Mouse (Mus musculus): ENCODE measurements around the gene Tgif1. TPM values are rescaled to one million over a fixed set of nuclear protein-coding genes. Genes with fewer than 3 reads are reported as not detected.
A peak's percentile ranks its signal among the peaks of the same experiment; 100 is the strongest.

Gene Tgif1
- total RNA-seq, 2 experiments from 2014 or later: 1.5 to 1.6 TPM

- TF ChIP-seq CTCF (IDR thresholded peaks at IDR 0.05): no peak
These were observed 35.4 kb downstream of the Tgif1 start for GRCm38 (mm10) chr17:70817862-70818451.

GRCm38 (mm10) chr17:70815001-70815400 lies 38.3 kb downstream of the Tgif1 start:
- Histone ChIP-seq H3K4me3 (no peak overlapping the region), H3K27ac (no peak overlapping the region)
- intact Hi-C loops (cut with DNase I): no loop called here
- DNase-seq (ENCODE audit: extremely low spot score in 1 of 2, low spot score in 2 of 2): no peak
- no peak for TF ChIP-seq CTCF (IDR thresholded peaks at IDR 0.05)

More at GRCm38 (mm10) chr17:70817862-70818451, 35.4 kb downstream of the Tgif1 start:
- DNase-seq (ENCODE audit: extremely low spot score in 1 of 2, low spot score in 2 of 2): no peak
- Histone ChIP-seq H3K4me3 (peak overlapping the region; percentile 19; the same call in 1 of the 2 replicates), H3K27ac (no peak overlapping the region)
- intact Hi-C loops (cut with DNase I): no loop called here

DNA sequence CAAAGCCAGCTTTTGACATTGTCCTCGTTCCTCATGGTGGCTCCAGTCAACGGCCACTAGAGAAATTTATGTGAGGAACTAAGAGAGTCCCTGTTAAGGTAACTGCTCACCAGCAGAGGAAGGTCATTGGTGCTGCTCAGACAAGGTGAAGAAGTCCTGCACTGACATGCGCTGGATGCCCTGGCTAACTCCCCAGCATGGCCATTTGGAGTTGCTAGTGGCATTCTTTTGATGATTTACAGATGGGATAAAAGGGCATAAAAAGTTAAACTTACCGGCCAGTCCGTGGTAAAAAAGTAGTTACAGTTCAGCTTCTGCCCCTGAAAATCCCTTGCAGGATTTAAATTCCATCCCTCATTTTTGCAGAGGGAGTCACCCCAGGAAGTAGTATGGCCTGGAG lies 42.6 kb downstream of the Tgif1 start:
- no peak overlapping the region for H3K4me3 ChIP-seq
- no peak for TF ChIP-seq CTCF (IDR thresholded peaks at IDR 0.05)
- intact Hi-C loops (cut with DNase I): no loop called here

DNA sequence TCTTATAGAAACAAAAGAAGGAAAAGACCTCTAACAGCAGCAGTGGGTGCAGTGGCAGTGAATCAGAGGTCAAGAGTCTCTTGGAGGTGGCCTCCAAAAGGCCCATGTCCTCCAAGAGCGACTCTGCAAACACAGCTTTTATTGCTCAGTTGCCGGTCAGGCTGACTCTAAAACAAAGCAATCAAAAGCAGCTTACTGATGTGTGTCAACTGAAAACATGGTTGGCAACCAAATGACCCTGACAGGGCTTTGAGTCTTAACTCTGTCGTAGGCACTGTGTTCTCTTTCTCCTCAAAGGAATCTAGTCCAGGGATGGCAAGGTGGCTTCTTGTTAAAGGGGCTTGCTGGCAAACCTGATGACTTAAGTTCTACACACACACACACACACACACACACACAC lies 43.6 kb downstream of the Tgif1 start:
- Histone ChIP-seq H3K4me3 (no peak overlapping the region), H3K27ac (no peak overlapping the region)
- DNase-seq (ENCODE audit: extremely low spot score in 1 of 2, low spot score in 2 of 2): no peak
- intact Hi-C loops (cut with DNase I): no loop called here
- TF ChIP-seq CTCF (IDR thresholded peaks at IDR 0.05): no peak

More for the DNA sequence above, 42.6 kb downstream of the Tgif1 start:
- H3K27ac ChIP-seq: no peak overlapping the region
- DNase-seq (ENCODE audit: extremely low spot score in 1 of 2, low spot score in 2 of 2): no peak

GRCm38 (mm10) chr17:70808837-70809236 lies 44.5 kb downstream of the Tgif1 start:
- no peak for TF ChIP-seq CTCF (IDR thresholded peaks at IDR 0.05)
- Histone ChIP-seq H3K4me3 (no peak overlapping the region), H3K27ac (no peak overlapping the region)
- intact Hi-C loops (cut with DNase I): no loop called here
- no peak for DNase-seq (ENCODE audit: extremely low spot score in 1 of 2, low spot score in 2 of 2)

GRCm38 (mm10) chr17:70807885-70808284 lies 45.5 kb downstream of the Tgif1 start:
- no peak overlapping the region for H3K4me3 ChIP-seq
- DNase-seq (ENCODE audit: extremely low spot score in 1 of 2, low spot score in 2 of 2): no peak
- TF ChIP-seq CTCF (IDR thresholded peaks at IDR 0.05): no peak
- no peak overlapping the region for H3K27ac ChIP-seq
- intact Hi-C loops (cut with DNase I): no loop called here

DNA sequence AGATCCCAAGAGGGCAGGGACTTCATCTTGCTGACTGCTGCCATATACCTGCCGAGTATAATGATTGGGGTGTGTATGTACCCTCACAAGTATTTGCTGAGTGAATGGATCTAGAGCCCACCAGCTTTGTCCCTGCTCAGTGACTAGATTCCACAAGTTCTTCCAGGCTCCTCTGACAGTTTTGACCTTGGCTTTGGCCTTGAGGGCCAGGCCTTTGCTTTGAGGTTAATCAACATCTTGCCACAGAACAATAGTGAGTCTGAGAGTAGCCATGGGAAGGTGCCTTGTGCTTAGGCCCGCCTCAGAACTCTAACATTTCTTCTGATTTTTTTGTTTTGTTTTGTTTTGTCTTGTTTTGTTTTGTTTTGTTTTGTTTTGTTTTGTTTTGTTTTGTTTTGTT lies 46.7 kb downstream of the Tgif1 start:
- TF ChIP-seq CTCF (IDR thresholded peaks at IDR 0.05): no peak
- H3K4me3 ChIP-seq: no peak overlapping the region
- DNase-seq (ENCODE audit: extremely low spot score in 1 of 2, low spot score in 2 of 2): no peak
- H3K27ac ChIP-seq: no peak overlapping the region
- intact Hi-C loops (cut with DNase I): no loop called here

- H3K27ac ChIP-seq: no peak overlapping the region
- intact Hi-C loops (cut with DNase I): no loop called here
- no peak overlapping the region for H3K4me3 ChIP-seq
- DNase-seq (ENCODE audit: extremely low spot score in 1 of 2, low spot score in 2 of 2): no peak
- no peak for TF ChIP-seq CTCF (IDR thresholded peaks at IDR 0.05)
These were observed 47.5 kb downstream of the Tgif1 start for GRCm38 (mm10) chr17:70805866-70806265.

GRCm38 (mm10) chr17:70802022-70802421 lies 51.3 kb downstream of the Tgif1 start:
- H3K4me3 ChIP-seq: no peak overlapping the region
- no peak overlapping the region for H3K27ac ChIP-seq
- no peak for DNase-seq (ENCODE audit: extremely low spot score in 1 of 2, low spot score in 2 of 2)
- TF ChIP-seq CTCF (IDR thresholded peaks at IDR 0.05): no peak
- intact Hi-C loops (cut with DNase I): no loop called here

- no peak overlapping the region for H3K4me3 ChIP-seq
- no peak for TF ChIP-seq CTCF (IDR thresholded peaks at IDR 0.05)
- intact Hi-C loops (cut with DNase I): no loop called here
- no peak overlapping the region for H3K27ac ChIP-seq
- DNase-seq (ENCODE audit: extremely low spot score in 1 of 2, low spot score in 2 of 2): peak in 1 of 2 experiments; percentile 44
These were observed 54.1 kb downstream of the Tgif1 start for GRCm38 (mm10) chr17:70799266-70799665.

DNA sequence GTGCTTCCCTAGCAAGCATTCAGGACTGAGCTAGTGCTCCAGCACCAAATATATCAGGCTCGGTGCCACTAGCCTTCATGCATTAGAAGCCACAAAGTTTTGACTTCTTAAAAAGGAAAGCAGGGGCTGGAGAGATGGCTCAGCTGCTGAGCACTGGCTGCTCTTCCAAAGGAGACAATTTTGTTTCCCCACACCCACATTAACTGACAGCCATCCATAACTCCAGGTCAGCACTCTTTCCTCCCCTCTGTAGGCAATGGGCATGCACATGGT lies 55.6 kb downstream of the Tgif1 start:
- Histone ChIP-seq H3K27ac (no peak overlapping the region), H3K4me3 (no peak overlapping the region)
- no peak for TF ChIP-seq CTCF (IDR thresholded peaks at IDR 0.05)
- intact Hi-C loops (cut with DNase I): no loop called here
- DNase-seq (ENCODE audit: extremely low spot score in 1 of 2, low spot score in 2 of 2): no peak

- Histone ChIP-seq H3K27ac (no peak overlapping the region), H3K4me3 (no peak overlapping the region)
- no peak for DNase-seq (ENCODE audit: extremely low spot score in 1 of 2, low spot score in 2 of 2)
- no peak for TF ChIP-seq CTCF (IDR thresholded peaks at IDR 0.05)
- intact Hi-C loops (cut with DNase I): no loop called here
These were observed 56.2 kb downstream of the Tgif1 start for GRCm38 (mm10) chr17:70796940-70797772.

DNA sequence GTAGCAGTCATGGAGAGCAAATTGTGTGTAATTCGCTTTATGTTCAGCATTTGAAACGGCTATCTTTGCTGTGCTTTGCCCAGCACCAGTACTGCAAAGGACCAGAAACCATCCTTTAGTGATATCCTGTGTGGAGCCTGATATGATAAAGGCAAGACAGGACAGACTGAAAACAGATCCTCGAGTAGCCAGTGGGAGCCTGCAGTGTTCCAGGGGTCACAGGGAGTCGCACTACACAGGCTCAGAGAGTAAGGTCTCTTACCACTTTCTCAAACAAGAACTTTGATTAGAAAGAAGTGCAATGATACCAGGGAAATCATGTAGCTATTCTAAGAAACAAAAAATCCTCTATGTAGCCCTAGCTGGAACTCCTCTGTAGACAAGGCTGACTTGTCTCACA lies 58.1 kb downstream of the Tgif1 start:
- intact Hi-C loops (cut with DNase I): no loop called here
- Histone ChIP-seq H3K27ac (no peak overlapping the region), H3K4me3 (no peak overlapping the region)
- TF ChIP-seq CTCF (IDR thresholded peaks at IDR 0.05): no peak
- DNase-seq (ENCODE audit: extremely low spot score in 1 of 2, low spot score in 2 of 2): no peak
